Mouse (Mus musculus) frontal cortex, postnatal 36 days (tissue): ENCODE data around the gene Pigh.

ENCODE experiments used
- DNase-seq, 2 experiments: peaks; one replicate each; pipeline ENCODE4 v3.0.0; 2022; ENCODE audit warnings: low spot score in 2 of 2

Gene Pigh

DNA sequence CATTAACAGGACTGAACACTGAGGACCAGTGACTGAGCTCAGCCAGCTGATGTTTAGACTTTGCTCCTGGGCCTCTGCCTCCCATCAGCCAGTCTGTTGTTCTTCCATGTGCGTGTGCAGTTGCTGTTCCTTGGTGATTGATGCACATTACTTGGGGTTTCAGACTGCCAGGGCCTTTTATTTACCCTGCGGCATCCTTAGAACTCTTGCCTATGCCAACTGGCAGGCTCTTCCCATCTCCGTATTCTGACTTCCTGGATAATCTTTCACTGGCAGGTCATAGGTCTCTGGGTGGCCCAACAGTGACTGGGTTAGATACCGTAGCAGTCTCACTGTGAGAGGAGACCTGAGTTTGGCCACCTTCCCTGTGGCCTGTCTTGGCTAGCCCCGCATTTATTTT is 21.9 kb downstream of the Pigh start:
- no peak for DNase-seq

DNA sequence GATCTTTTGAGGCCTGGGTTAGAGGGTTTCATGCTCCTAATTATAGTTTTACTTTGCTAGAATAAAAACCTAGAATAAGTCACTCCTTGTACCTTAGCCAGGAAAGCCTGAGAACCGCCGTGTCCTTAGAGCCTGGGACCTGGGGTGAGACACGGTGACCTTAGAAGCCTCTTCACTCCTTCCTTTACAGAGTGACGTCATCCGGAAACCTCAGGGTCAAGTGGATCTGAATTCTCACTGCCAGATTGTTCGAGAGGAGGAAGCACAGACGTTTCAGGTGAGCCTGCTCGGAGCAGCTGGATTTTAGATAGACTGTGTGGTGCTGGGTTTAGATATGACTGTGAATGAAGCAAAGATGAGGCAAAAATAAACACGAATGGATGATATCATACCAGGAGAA is 23.0 kb downstream of the Pigh start:
- no peak for DNase-seq

DNA sequence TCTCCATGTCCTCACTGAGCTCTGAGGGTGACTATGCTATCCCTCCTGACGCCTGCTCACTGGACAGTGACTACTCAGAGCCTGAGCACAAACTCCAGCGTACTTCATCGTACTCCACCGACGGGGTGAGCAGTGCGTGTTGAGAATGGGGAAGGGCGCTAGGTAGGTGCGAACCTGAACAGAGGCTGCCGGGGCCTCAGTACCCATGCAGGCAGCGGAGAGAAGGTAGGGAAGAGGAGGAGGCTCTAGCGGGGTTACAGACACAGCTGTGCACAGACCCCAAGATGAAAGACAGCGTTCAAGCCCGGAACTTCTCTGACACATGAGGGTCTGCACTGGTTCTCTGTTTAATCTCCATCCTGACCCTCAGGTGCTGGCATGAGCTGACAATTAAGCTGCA is 25.0 kb downstream of the Pigh start:
- no peak for DNase-seq

DNA sequence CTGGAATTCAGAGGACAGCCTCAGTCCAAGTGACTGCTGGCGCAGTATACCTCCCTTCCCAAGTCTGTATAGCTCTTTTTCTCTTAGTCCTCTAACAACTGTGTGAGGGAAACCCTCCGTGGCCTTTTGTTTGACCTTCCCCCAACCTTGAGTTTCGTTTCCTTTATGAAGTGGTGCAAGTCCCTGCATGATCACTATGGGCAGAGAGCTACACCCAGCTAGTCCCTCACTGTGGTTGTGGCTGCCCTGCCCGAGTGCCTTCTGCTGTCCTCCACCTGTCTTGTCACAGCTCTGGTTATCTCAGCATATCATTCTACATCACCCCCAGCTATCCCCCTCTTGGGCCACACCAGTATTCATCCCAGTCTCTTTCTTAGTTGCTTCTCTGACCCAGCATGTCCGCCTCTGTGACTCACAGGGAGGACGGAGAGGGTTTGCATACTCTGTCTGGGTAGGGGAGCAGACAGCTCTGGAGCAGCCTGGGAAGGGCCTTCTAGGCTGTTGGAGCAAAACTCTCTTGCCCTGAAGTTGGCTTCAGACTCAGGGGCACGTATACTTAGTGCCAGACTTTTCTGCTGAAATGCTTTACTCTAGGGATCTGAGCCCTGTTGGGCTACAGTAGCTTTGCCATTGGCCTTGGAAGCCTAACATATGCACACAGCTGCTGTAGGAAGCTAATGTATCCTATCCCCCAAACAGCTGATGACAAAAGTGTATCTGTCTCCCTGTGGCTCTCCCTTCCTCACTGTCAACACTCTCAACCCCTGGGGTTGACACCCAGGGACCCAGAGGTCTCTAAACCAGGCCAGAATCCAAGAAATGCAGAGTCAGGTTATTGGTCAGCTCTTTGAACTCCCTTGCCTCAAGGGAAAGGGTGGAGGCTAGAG is 28.4 kb downstream of the Pigh start:
- DNase-seq: no peak

DNA sequence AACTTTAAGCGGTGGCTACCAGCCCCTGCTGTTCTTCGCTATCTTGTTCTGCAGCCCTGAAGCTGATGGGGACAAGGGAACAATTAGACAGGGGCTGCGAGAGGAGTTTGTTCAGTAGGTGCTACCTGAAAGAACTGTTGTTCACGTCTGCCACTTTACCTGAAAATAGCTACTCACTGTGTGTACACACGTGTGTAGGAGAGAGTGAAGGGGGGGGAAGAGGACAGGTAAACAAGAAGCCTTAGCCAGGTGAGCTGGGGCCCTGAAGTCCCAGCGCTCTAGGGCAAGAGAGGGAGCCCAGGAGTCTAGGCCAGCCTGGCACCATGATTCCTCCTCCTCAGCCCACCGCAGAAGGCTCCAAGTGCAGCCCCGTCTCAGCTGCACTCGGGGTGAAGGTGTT is 29.3 kb downstream of the Pigh start:
- DNase-seq: no peak

DNA sequence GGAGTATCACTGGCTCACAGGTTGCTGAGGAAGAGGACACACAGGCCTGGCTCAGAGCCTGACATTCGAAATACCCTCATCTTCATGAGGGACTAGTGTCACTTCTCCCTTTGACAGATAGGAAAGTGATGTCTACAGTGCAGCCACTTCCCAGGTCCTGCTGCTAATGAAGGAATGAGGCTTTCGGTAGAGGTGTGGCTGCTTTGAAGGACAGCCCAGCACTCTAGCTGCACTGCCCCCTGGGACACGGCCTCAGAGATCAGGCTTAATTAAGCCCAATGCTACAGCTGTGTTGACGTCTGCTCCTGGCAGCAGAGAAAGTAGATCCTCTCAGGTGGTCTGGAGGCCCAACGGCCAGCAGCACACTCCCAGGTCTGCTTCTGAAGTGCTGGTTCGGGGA is 29.9 kb downstream of the Pigh start:
- DNase-seq: no peak

DNA sequence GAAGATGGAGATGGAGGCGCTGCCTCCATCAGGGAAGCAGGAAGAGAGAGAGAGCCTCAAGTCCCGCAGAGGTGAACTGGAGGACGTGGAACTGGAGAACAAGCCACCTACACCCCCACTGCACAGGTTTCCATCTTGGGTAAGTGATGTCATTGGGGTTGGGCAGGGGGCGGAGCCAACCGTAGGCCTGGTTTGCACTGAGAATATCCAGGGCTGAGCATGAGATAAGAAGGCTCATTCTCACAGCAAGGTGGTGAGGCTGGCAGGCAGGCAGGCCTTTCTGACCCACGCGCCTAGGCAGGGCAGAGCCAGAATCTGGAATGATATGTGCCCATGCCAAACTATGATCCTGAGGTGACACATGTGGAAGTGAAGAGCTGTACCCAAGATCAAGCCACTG is 34.2 kb downstream of the Pigh start:
- DNase-seq: no peak

DNA sequence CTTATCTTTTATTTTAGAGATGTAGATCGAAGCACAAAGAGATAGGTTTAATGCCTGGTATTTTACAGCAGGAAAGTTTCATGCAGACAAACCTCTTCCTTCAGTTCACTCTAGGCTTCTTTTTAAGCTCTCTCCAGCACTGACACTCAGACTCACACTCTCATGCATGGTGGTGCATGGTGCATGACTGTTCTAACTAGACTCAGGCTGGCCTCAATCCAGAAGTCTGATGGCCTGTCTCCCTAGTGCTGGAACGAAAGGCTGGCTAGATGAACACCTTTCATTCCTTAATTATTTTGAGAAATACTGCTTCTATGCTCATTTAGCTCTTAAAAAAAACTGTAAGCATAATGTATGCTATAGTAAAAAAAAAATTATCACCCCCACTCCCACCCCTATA is 37.4 kb downstream of the Pigh start:
- DNase-seq: no peak

DNA sequence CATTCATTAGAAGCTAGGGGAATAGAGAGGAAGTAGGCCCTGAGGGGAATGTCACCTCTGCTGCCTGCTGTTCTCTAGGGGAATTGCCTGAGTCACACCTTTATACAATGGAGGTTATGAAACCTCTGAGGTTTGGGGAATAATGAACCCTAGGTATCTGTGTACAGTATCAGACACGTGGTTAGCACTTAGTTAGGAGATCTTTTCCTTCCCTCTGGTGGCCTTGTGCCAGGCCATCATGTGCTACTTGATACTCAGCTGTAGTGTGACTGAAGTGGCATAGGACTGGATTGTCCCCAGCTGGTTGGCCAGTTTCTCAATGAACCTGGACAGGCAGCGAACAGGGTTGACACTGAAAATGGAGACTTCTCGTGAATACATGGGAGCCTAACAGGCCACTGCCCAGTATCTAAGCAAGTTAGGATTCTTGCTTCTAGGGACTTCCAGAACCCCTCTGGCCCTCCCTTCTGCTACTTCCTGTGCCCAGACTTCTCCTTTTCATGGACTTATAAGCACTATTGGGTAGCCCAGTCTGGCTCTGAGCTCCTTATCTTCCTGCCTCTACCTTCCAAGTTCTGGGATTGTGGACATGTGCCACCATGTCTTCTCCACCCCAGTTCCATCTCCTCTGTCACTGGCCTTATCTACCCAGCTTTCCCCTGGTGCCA is 38.8 kb downstream of the Pigh start:
- no peak for DNase-seq

DNA sequence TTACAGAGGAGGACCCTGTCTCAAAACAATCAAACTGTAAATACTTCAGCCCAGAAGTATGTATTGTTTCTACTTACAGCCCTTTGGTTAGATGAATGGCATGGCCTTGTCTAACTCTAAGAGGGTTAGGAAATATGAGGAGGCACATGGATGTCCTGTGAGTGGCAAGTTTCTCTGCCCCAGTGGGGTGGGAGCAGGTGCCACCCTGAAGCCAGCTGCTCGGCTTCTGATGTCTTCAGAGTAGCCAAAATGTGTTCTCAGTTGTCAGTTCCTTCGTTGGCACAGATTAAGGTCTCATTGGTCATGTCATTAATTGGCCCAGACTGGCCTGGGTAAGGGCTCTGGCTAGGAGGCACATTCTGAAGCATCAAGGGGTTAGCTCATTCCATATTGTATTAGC is 39.6 kb downstream of the Pigh start:
- DNase-seq: no peak

DNA sequence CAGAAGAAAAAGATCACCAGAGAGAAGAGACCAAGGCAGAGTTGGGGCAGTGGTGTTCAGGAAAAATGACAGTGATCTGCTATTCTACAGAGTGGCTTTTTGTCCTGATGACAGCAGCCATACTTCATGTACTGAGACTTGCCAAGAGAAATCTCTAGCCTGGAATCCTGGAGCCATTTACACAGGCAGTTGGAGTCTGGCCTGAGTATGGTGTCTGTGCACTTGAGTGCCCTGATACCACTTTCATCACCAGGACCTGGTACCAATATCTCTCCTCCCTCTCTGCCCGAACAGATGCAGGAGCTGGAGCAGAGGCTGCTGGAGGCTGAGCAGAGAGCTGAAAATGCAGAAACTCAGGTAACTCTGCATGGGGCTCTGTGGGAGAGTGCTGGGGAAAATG is 40.6 kb downstream of the Pigh start:
- no peak for DNase-seq

DNA sequence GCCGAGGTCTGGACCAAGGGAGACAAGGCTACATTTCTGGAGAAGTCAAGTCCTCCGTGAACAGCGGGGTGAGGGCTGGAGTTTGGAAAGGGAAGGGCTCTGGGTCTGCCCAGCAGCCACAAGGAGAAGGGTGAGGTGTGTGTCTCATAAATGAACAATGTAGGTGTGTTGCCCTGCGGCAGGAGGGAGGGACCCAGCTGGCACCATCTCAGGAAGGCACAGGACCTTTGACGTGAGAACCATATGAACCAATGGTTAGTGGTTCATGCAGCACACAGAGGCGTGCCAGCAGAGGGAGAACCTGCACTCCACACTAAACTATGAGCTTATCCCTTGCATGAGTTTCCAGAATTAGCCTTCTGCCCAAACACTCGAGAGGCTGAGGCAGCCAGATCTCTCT is 42.2 kb downstream of the Pigh start:
- no peak for DNase-seq

DNA sequence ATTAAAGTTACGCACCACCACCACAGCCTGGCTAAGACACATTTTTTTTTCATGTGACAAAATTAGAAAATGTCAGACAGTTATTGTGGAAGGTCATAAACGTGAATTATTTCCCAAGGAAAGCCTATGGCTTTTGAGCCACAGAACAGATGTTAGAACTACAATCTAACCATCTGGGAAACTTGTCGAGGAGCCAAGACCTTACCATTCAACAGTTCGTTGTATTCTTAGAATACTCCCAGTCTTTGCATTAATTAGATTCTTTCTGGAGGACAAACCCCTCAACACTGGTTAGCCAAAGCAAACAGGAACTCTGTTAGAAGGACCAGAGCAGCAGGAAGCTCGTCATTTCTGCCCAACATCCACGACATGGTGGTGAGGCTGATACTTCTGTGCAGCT is 43.3 kb downstream of the Pigh start:
- peak in 1 of 2 experiments; percentile 38 for DNase-seq

DNA sequence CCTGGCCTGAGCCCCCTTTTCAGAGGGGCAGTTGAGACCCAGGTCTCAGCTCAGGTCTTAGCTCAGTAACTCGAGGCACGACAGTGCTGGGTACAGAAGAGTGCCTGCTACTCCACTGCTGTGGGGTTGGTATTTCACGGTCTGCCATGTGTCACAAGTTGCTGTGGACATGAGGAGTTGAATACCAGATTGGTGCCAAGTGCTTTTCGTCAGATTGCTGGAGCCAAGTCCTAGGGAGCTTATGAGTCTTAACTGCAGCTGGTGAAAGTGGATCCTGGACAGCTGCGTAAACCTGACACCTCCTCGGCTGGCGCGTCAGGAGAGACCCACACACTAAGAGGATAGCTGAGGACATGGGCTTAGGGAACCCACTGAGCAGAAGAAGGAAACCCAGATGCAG is 44.8 kb downstream of the Pigh start:
- DNase-seq: peak in 1 of 2 experiments; percentile 29

DNA sequence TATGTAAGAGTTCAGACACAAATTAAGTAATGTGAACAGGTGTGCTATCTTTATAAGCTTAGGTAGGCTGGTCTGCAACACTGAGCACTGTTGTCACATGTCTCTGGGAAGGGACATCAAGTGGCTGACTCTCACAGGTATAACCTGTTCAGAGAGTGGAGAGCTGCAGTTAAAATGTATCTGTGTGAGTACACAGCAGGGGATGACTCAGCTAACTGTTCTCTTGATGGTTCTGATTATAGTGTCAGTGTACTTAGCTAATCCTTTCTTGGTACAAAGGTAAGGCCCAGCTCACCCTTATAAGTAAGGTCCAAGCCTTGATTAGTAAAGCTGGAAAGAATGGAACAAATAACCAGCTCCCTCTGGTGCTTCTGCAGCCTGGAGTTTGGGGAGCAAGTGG is 48.0 kb downstream of the Pigh start:
- no peak for DNase-seq

DNA sequence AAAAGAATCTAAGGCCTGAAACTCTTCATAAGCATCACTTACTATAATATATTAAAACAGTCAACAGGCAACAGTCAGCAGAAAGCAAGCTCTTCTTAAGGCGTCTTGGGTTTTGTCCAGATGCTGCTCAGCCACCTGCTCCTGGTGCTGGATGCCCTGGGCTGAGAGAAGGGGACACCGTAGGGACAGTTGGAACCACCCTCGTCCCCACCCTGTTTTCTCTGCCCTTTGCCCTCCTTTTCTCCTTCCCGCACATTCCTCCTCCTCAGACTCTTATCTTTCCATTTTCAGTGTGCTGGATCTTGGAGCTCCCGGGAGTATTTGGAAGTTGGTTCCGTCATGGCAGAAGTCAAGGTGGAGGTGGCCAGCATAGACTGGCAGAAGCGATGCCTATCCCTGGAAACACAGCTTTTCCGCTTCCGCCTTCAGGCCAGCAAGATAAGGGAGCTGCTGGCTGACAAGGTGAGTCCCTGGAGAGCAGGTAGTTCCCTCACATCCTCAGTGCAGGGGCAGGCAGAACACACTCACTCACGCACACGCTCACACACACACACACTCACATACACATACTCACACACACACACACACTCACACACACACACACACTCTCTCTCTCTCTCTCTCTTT is 49.1 kb downstream of the Pigh start:
- DNase-seq: no peak

DNA sequence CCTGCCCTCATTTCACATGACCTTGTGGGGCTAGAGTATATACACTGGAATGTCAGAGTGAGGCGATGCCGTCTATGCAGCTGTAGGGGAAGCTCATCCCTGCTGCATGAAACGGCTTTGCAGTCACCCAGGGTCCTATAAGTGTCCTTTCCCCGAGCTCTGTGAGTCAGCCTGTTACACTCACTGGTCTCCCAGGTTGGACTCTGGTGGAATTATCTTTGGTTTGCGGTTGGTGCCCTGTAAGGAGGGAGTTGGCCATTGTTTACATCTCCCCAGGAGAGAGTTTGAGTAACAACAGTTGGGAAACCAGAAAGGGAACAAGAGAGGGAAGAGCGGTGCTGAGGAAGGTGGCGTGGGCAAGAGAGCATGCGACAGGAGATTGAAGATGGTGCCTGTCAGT is 49.7 kb downstream of the Pigh start:
- no peak for DNase-seq

DNA sequence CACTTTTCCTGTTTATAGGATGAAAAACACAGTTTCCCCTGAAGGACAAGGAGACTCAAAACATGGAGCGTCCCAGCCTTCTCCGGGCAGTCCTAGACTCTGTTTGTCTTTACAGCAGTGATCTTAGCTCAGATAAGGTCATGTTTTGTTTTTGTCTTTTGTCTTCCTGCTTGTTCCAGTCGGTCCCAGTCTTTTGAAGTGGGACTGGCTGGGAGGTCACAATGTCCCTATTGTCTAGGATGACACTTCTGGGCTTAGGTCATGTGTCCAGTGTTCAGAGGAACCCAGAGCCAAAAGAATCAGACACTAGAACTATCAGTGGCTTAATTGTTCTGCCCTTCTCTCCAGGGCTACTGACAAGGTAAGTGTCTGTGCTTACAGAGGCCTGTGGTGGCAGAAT is 54.1 kb downstream of the Pigh start:
- DNase-seq: no peak

DNA sequence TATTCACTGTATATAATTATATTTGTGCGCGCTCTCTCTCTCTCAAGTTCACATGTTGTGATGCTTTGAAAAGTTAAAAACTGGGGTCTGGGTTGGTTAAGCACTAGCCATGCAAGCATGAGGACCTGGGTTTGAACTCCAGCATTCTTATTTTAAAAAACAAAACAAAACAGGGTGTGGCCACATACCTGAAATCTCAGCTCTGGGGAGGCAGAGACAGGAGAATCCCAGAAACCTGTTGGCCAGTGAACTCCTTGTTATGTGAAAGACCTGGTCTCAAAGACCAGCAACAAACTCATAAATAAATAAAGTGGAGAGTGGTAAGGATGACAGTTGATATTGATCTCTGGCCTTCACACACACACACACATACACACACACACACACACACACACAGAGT is 55.1 kb downstream of the Pigh start:
- DNase-seq: no peak
